Mouse (Mus musculus): Measurements from ENCODE around the gene Tmem247. TPM values are rescaled to one million over a fixed set of nuclear protein-coding genes. Genes with fewer than 3 reads are reported as not detected.
A peak's percentile ranks its signal among the peaks of the same experiment; 100 is the strongest.

Gene Tmem247
- total and polyA plus RNA-seq, 3 experiments, result not detected

GRCm38 (mm10) chr17:86876940-86877339 lies 40.2 kb upstream of the Tmem247 start:
- no peak overlapping the region for H3K4me3 ChIP-seq (replicated peaks in 1 of 3; ENCODE audit: low read depth in 2 of 3, low read length in 2 of 3, poor library complexity in 1 of 3)
- H3K27me3 ChIP-seq (replicated peaks), result no peaks in the 10 kb centered on the region
- H3K36me3 ChIP-seq (replicated peaks in 1 of 2; ENCODE audit: control insufficient read depth in 1 of 2, insufficient read depth in 1 of 2, low read length in 1 of 2), result no peaks in the 10 kb centered on the region
- H3K4me1 ChIP-seq (ENCODE audit: control insufficient read depth in 1 of 2, insufficient read depth in 2 of 2), result peaks cover 0 to 5% of the 10 kb centered on the region in 2 experiments; a peak in 1 of 4 replicates
- dilution Hi-C loops (cut with MboI; ENCODE audit: extremely low pct_ligation_motif_present, extremely low pct_unique_long_range_greater_than_20kb, low sequenced_read_pairs) (no loop called here), in situ Hi-C loops (cut with MboI; ENCODE audit: low pct_ligation_motif_present, low pct_unique_long_range_greater_than_20kb, low sequenced_read_pairs) (no loop called here)
- no peaks in the 10 kb centered on the region for H3K79me2 ChIP-seq (replicated peaks; ENCODE audit: control insufficient read depth, extremely low read depth, insufficient read depth, poor library complexity, severe bottlenecking)
- peak overlapping the region; percentile 4; the same call in 1 of the 2 replicates for H3K4me2 ChIP-seq (ENCODE audit: insufficient read depth, low read depth, poor library complexity, severe bottlenecking)
- H3K9ac ChIP-seq (ENCODE audit: insufficient read depth, low read depth), result no peak overlapping the region
- TF ChIP-seq JUN (IDR thresholded peaks at IDR 0.05; ENCODE audit: insufficient read depth, low read depth, low read length) (no peak), NELFE (IDR thresholded peaks at IDR 0.05; ENCODE audit: low read depth, low read length) (no peak)
- no peaks in the 10 kb centered on the region for H3K9me3 ChIP-seq (replicated peaks; ENCODE audit: low read length)
- DNase-seq (ENCODE audit: extremely low read depth), result no peak
- H3K27ac ChIP-seq (ENCODE audit: insufficient read depth, low read depth), result no peak overlapping the region

- no peak overlapping the region for H3K4me3 ChIP-seq (replicated peaks in 1 of 3; ENCODE audit: low read depth in 2 of 3, low read length in 2 of 3, poor library complexity in 1 of 3)
- H3K9me3 ChIP-seq (replicated peaks; ENCODE audit: low read length), result no peaks in the 10 kb centered on the region
- no peak overlapping the region for H3K4me2 ChIP-seq (ENCODE audit: insufficient read depth, low read depth, poor library complexity, severe bottlenecking)
- H3K27ac ChIP-seq (ENCODE audit: insufficient read depth, low read depth), result no peak overlapping the region
- no peak for DNase-seq (ENCODE audit: extremely low read depth)
- in situ Hi-C loops (cut with MboI; ENCODE audit: low pct_ligation_motif_present, low pct_unique_long_range_greater_than_20kb, low sequenced_read_pairs) (no loop called here), dilution Hi-C loops (cut with MboI; ENCODE audit: extremely low pct_ligation_motif_present, extremely low pct_unique_long_range_greater_than_20kb, low sequenced_read_pairs) (no loop called here)
- H3K9ac ChIP-seq (ENCODE audit: insufficient read depth, low read depth), result no peak overlapping the region
- H3K27me3 ChIP-seq (replicated peaks), result no peaks in the 10 kb centered on the region
- no peaks in the 10 kb centered on the region for H3K36me3 ChIP-seq (replicated peaks in 1 of 2; ENCODE audit: control insufficient read depth in 1 of 2, insufficient read depth in 1 of 2, low read length in 1 of 2)
- TF ChIP-seq POLR2A (IDR thresholded peaks at IDR 0.05; ENCODE audit: low read depth, low read length) (no peak), SIN3A (IDR thresholded peaks at IDR 0.05; ENCODE audit: low read length) (no peak), CTCF (conservative IDR thresholded peaks at IDR 0.05 in 1 of 2, IDR thresholded peaks at IDR 0.05 in 1 of 2; ENCODE audit: low read depth in 2 of 2, low read length in 2 of 2) (no peak), HCFC1 (IDR thresholded peaks at IDR 0.05; ENCODE audit: low read depth, low read length) (no peak), ZNF384 (IDR thresholded peaks at IDR 0.05; ENCODE audit: low read depth, low read length) (no peak), MXI1 (IDR thresholded peaks at IDR 0.05; ENCODE audit: low read depth, low read length) (no peak), TBP (conservative IDR thresholded peaks at IDR 0.05; ENCODE audit: low read depth, low read length) (no peak), TCF12 (IDR thresholded peaks at IDR 0.05; ENCODE audit: low read depth, low read length) (no peak), ZKSCAN1 (IDR thresholded peaks at IDR 0.05; ENCODE audit: borderline replicate concordance, low read depth, low read length) (no peak), USF2 (conservative IDR thresholded peaks at IDR 0.05; ENCODE audit: low read depth, low read length) (no peak), SMC3 (IDR thresholded peaks at IDR 0.05; ENCODE audit: low read depth, low read length) (no peak), MEF2A (IDR thresholded peaks at IDR 0.05; ENCODE audit: borderline replicate concordance, low read depth, low read length) (no peak), PAX5 (IDR thresholded peaks at IDR 0.05; ENCODE audit: low read length) (no peak), UBTF (IDR thresholded peaks at IDR 0.05; ENCODE audit: low read depth, low read length) (no peak), MAX (IDR thresholded peaks at IDR 0.05; ENCODE audit: low read length) (no peak), BHLHE40 (IDR thresholded peaks at IDR 0.05; ENCODE audit: low read depth, low read length) (no peak), NELFE (IDR thresholded peaks at IDR 0.05; ENCODE audit: low read depth, low read length) (no peak), ETS1 (conservative IDR thresholded peaks at IDR 0.05; ENCODE audit: low read depth, low read length) (no peak)
- H3K79me2 ChIP-seq (replicated peaks; ENCODE audit: control insufficient read depth, extremely low read depth, insufficient read depth, poor library complexity, severe bottlenecking), result no peaks in the 10 kb centered on the region
- H3K4me1 ChIP-seq (ENCODE audit: control insufficient read depth in 1 of 2, insufficient read depth in 2 of 2), result 0 out of 4 replicates have a peak, but pooled peaks cover 0 to 2% of the 10 kb centered on the region in 2 experiments
These were observed 39.4 kb upstream of the Tmem247 start for GRCm38 (mm10) chr17:86877747-86878146.

All from CH12.LX (cell line).